Mouse (Mus musculus): ENCODE measurements around the gene Saxo2.

GRCm38 (mm10) chr7:82697668-82698067, 49.3 kb upstream of the Saxo2 start:
- TF ChIP-seq CTCF (IDR thresholded peaks at IDR 0.05; ENCODE audit: low read depth, low read length) (peak; percentile 85), EP300 (IDR thresholded peaks at IDR 0.05; ENCODE audit: insufficient read depth, low read depth, low read length) (no peak)
